Mouse (Mus musculus): Measurements from ENCODE around the gene Hcn4.

DNA sequence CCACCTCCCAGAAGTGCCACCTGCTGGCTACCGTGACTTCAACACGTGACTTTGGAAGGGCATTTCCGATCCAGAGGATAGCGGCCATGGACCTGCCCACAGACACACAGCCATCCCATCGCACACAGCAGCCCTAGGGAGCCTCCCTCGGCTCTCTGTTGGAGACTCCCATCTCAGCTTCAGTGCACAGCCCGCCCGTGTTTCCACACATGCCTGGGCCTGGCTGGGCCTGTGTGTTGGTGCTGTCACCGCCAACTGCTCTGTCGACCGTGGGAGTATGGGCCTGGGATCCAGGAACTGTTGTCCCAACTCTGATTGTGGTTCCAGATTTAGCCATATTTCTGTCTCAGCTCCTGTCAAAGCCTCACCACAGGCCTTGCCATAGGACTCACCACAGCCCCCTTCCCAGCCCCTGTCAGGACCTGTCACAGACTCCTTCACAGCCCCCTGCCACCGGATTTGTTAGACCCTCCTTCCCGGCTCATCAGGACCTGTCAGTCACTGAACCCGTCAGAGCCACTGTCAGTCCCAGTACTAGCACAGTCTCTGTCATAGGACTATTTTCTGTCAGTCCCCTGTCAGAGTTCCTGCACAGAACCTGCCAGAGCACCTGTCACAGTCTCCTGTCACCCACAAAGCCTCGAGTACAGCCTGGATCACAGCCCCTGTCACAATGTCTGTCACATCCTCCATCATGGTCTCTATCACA, 7.5 kb upstream of the Hcn4 start:
- TF ChIP-seq MYOG (IDR thresholded peaks at IDR 0.05; ENCODE audit: control insufficient read depth, extremely low read depth, insufficient read length), result no peak
- no peak for TF ChIP-seq CTCF (IDR thresholded peaks at IDR 0.05; ENCODE audit: control insufficient read depth, insufficient read depth, insufficient read length)
- no peak for TF ChIP-seq MYOD1 (IDR thresholded peaks at IDR 0.05; ENCODE audit: control insufficient read depth, insufficient read length, low read depth)
- no peak for TF ChIP-seq FOSL1 (IDR thresholded peaks at IDR 0.05; ENCODE audit: insufficient read depth, low read length, poor library complexity, severe bottlenecking)
- TF ChIP-seq MAX (IDR thresholded peaks at IDR 0.05), result no peak
